Mouse (Mus musculus) liver, adult 2 months (tissue): ENCODE measurements at regions not wholly inside any gene's neighbourhood (a gene's known extent, or its start where the extent isn't known, plus 50 kb on each side); places are given as distances from the start of the nearest gene placed in this dataset.

ENCODE experiments used
- CTCF ChIP-seq: fragments of 200-500 bp; IDR thresholded peaks from 2 replicates; pipeline ENCODE4 v1.5.1; 2011; ENCODE audit warnings: low read depth, low read length, control low read depth
- POLR2A ChIP-seq: fragments of 200-500 bp; IDR thresholded peaks from 2 replicates; pipeline ENCODE4 v1.6.1; 2011; ENCODE audit warnings: low read length, control low read depth; ENCODE audit not compliant: insufficient read depth; ENCODE audit errors: extremely low read depth

GRCm38 (mm10) chr12:106199302-106199701 lies 189.3 kb downstream of the Vrk1 start:
- no peak for TF ChIP-seq CTCF
- TF ChIP-seq POLR2A: no peak
